Mouse (Mus musculus) heart, embryonic 16.5 days (tissue): ENCODE data around the gene Nr1d2. TPM values are rescaled to one million over a fixed set of nuclear protein-coding genes. Genes with fewer than 3 reads are reported as not detected.
"Not testable (repeated sequence)": the region's sequence is repeated elsewhere in the genome, so short reads cannot be mapped to it uniquely, and the experiment has no call there.

Source experiments
- ATAC-seq: fragments of 200-750 bp; cut with Nextera tagmentation; replicated peaks from 2 replicates; pipeline ENCODE4 v1.8.0; 2017; ENCODE audit warnings: moderate number of reproducible peaks; ENCODE audit not compliant: insufficient read depth, low FRiP score; ENCODE audit errors: extremely low read depth
- H3K27ac ChIP-seq: fragments of 300-500 bp; sonication (generic); 2 replicates; pipeline ENCODE4 v1.5.1; 2014; ENCODE audit warnings: mild to moderate bottlenecking, low read length, control low read depth, moderate library complexity
- H3K27me3 ChIP-seq: fragments of 300-500 bp; sonication (generic); 2 replicates; pipeline ENCODE4 v1.6.1; 2014; ENCODE audit warnings: low read length, mixed read lengths; ENCODE audit not compliant: control insufficient read depth, insufficient read depth
- H3K36me3 ChIP-seq: fragments of 300-500 bp; sonication (generic); 2 replicates; pipeline ENCODE4 v1.6.1; 2014; ENCODE audit not compliant: control insufficient read depth, insufficient read depth
- H3K4me1 ChIP-seq: fragments of 300-500 bp; sonication (generic); 2 replicates; pipeline ENCODE4 v1.6.1; 2014; ENCODE audit warnings: low read length, mixed read lengths; ENCODE audit not compliant: control insufficient read depth, insufficient read depth
- H3K4me2 ChIP-seq: fragments of 300-500 bp; sonication (generic); 2 replicates; pipeline ENCODE4 v1.6.1; 2014; ENCODE audit warnings: low read depth, mild to moderate bottlenecking, control low read depth, low read length
- H3K4me3 ChIP-seq: fragments of 300-500 bp; sonication (generic); 2 replicates; pipeline ENCODE4 v1.5.1; 2014; ENCODE audit warnings: mild to moderate bottlenecking, control low read depth, low read length
- H3K9ac ChIP-seq: fragments of 300-500 bp; sonication (generic); 2 replicates; pipeline ENCODE4 v1.6.1; 2014; ENCODE audit warnings: low read length, control low read depth
- H3K9me3 ChIP-seq: fragments of 300-500 bp; sonication (generic); replicated peaks from 2 replicates; pipeline ENCODE4 v1.6.1; 2016; ENCODE audit warnings: low read length; ENCODE audit not compliant: control insufficient read depth
- WGBS: fragments of 180-500 bp; shearing (Covaris S2); extraction: QIAGEN DNeasy Blood & Tissue Kit; methylation state at CpG from one replicate; pipeline ENCODE4 v1.1.7; 2014; 5-methylcytosine and 5-hydroxymethylcytosine counted together
- polyA plus RNA-seq: library from polyadenylated mRNA; unstranded; fragments of >200 nt; fragmentation: Nextera tagmentation; extraction: Ambion mirVana; gene quantifications from 2 replicates; pipeline ENCODE4 v1.2.1, GENCODE M21; 2015

The Nr1d2 gene
- polyA plus RNA-seq, 1 experiment from 2014 or later: 12.3 TPM

GRCm38 (mm10) chr14:18237381-18237780 lies 1.5 kb downstream of the Nr1d2 start:
- Histone ChIP-seq H3K4me3 (no peak overlapping the region; the same call in 1 of the 2 replicates), H3K4me2 (peak overlapping the region; percentile 76), H3K4me1 (peaks cover 20% of the 10 kb centered on the region), H3K9ac (peak overlapping the region; percentile 77; the same call in 1 of the 2 replicates), H3K27ac (peak overlapping the region; percentile 93), H3K27me3 (no peaks in the 10 kb centered on the region), H3K9me3 (no peaks in the 10 kb centered on the region), H3K36me3 (no peaks in the 10 kb centered on the region)
- ATAC-seq: no peak
- WGBS: 66% methylated on average over 4 of the region's 4 CpGs

DNA sequence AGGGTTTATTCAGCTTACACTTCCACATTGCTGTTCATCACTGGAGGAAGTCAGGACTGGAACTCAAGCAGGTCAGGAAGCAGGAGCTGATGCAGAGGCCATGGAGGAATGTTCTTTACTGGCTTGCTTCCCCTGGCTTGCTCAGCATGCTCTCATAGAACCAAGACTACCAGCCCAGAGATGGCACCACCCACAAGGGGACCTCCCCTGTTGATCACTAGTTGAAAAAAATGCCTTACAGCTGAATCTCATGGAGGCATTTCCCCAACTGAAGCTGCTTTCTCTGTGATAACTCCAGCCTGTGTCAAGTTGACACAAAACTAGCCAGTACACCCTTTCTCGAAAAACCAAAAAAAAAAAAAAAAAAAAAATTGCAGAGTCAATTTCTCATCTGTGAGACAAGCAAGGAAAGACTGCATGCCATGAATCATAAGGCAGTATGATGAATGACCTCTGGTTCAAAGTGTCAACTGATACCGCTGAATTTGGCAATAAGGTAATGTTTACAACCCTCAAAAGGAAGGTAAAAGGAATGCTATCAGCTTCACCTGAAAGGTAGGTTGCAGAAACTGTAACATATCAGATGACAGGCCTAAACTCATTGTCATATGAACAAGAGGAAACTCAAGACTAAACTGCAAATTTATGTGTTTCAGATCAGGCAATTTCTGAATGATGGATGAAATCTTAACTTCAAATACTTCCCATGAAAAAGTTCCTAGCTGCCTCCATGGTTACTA lies 2.3 kb downstream of the Nr1d2 start:
- H3K36me3 ChIP-seq, H3K4me3 ChIP-seq, H3K27me3 ChIP-seq, H3K27ac ChIP-seq, H3K9me3 ChIP-seq, ATAC-seq, H3K4me2 ChIP-seq, H3K9ac ChIP-seq: not testable (repeated sequence)
- H3K4me1 ChIP-seq: peaks cover 20% of the 10 kb centered on the region
- 85% methylated on average over 2 of the region's 2 CpGs for WGBS

- peak overlapping the region; percentile 59 for H3K4me2 ChIP-seq
Measured at GRCm38 (mm10) chr14:18233981-18234960, 4.7 kb downstream of the Nr1d2 start.

DNA sequence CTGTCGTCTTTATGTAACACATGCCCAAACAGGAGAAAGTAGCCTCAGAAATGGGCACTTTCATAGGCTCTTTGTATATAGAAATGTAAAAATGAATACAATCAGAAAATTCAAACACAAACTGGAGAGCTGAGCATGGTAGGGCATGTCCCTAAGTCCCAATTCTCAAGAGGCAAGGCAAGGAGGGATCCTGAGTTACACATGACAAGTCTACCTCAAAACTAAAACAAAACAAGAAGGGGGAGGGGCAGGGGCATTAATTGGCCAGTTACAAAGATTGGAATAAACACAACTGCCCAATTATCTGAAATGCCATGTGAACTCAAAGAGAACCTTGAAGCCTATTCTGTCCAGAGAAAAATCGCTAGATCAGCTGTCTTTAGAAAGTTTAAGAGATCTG lies 5.9 kb downstream of the Nr1d2 start:
- no peaks in the 10 kb centered on the region for H3K9me3 ChIP-seq
- no peak overlapping the region for H3K4me2 ChIP-seq
- H3K36me3 ChIP-seq: no peaks in the 10 kb centered on the region
- no peaks in the 10 kb centered on the region for H3K27me3 ChIP-seq
- ATAC-seq: no peak
- peaks cover 16% of the 10 kb centered on the region for H3K4me1 ChIP-seq
- H3K4me3 ChIP-seq: no peak overlapping the region
- H3K27ac ChIP-seq: peak overlapping the region; percentile 95
- H3K9ac ChIP-seq: no peak overlapping the region
- 77% methylated on average over 2 of the region's 2 CpGs for WGBS

More at GRCm38 (mm10) chr14:18233981-18234960, 4.7 kb downstream of the Nr1d2 start:
- WGBS: 36% methylated on average over 5 of the region's 5 CpGs
- H3K36me3 ChIP-seq: no peaks in the 10 kb centered on the region
- no peaks in the 10 kb centered on the region for H3K9me3 ChIP-seq
- peak overlapping the region; percentile 12 for H3K4me3 ChIP-seq
- peaks cover 16% of the 10 kb centered on the region for H3K4me1 ChIP-seq
- no peaks in the 10 kb centered on the region for H3K27me3 ChIP-seq
- no peak for ATAC-seq
- H3K27ac ChIP-seq: peak overlapping the region; percentile 95
- peak overlapping the region; percentile 60 for H3K9ac ChIP-seq

DNA sequence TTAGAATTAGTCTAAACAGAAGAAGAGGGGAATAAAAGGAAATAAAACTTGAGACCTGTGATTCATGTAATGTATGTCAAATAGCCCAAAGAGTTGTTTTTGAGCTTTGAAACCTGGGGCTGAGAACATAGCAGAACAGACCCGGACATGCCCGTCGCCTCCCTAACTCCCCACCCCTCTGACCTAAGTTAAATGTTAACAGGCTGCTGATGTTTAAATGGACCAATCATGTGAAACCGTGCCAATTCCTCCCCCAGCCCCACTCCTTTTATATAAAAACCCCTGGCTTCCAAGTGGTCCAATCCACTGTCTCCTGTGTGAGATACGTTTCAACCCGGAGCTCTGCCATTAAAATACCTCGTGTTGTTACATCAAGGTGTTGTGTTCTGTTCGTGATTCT lies 7.1 kb downstream of the Nr1d2 start:
- not testable (repeated sequence) for H3K36me3 ChIP-seq, ATAC-seq, H3K9me3 ChIP-seq, H3K9ac ChIP-seq, H3K4me2 ChIP-seq, H3K4me3 ChIP-seq, H3K27ac ChIP-seq, H3K27me3 ChIP-seq
- peaks cover 16% of the 10 kb centered on the region for H3K4me1 ChIP-seq
- WGBS: 93% methylated on average over 8 of the region's 8 CpGs

DNA sequence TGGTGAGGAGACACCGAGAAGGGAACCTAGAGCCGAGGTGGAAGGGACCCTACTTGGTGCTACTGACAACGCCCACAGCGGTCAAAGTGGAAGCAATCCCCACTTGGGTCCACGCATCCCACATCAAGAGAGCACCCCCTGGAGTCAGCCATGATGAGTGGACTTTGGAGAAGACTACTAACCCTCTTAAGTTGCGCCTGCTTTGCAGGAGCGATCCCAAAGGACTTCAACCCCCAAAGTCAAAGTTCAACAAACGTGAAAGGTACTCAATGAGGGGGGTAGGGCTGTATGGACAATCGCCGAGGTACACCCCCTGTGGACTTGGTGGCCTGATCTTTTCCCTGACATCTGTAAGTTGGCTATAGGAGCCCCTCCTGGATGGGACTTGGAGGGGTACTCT lies 9.2 kb downstream of the Nr1d2 start:
- ATAC-seq, H3K36me3 ChIP-seq, H3K9me3 ChIP-seq, H3K27ac ChIP-seq, H3K9ac ChIP-seq, H3K4me3 ChIP-seq, H3K4me2 ChIP-seq, H3K27me3 ChIP-seq: not testable (repeated sequence)
- WGBS: 91% methylated on average over 10 of the region's 10 CpGs
- H3K4me1 ChIP-seq: peaks cover 15% of the 10 kb centered on the region

DNA sequence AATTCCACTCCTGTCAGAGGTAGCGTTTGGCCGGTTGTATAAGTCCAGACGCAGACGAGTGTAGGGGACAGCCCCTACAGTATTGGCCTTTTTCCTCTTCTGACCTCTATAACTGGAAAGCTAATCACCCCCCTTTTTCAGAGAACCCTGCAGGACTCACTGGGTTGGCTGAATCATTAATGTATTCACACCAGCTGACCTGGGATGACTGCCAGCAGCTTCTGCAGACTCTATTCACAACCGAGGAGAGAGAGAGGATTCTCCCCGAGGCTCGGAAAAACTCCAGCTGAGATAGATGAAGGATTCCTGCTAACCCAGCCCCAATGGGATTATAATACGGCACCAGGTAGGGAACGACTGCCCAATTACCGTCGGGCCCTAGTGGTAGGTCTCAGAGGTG lies 12.7 kb downstream of the Nr1d2 start:
- not testable (repeated sequence) for H3K27ac ChIP-seq, ATAC-seq, H3K4me3 ChIP-seq, H3K36me3 ChIP-seq, H3K9me3 ChIP-seq, H3K27me3 ChIP-seq, H3K9ac ChIP-seq, H3K4me1 ChIP-seq
- WGBS: 54% methylated on average over 11 of the region's 11 CpGs
- peak overlapping the region; percentile 27; the same call in 1 of the 2 replicates for H3K4me2 ChIP-seq

DNA sequence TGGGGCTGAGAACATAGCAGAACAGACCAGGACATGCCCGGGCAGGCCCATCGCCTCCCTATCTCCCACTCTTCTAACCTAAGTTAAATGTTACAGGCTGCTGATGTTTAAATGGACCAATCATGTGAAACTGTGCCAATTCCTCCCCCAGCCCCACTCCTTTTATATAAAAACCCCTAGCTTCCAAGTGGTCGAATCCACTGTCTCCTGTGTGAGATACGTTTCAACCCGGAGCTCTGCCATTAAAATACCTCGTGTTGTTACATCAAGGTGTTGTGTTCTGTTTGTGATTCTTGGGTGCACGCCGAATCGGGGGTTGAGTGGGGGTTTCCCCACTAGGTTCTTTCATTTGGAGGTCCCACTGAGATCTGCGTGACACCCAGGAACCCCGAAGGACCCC lies 13.5 kb downstream of the Nr1d2 start:
- not testable (repeated sequence) for H3K4me2 ChIP-seq, H3K27ac ChIP-seq, H3K36me3 ChIP-seq, H3K4me1 ChIP-seq, ATAC-seq, H3K9ac ChIP-seq, H3K27me3 ChIP-seq, H3K4me3 ChIP-seq, H3K9me3 ChIP-seq
- 93% methylated on average over 11 of the region's 11 CpGs for WGBS

DNA sequence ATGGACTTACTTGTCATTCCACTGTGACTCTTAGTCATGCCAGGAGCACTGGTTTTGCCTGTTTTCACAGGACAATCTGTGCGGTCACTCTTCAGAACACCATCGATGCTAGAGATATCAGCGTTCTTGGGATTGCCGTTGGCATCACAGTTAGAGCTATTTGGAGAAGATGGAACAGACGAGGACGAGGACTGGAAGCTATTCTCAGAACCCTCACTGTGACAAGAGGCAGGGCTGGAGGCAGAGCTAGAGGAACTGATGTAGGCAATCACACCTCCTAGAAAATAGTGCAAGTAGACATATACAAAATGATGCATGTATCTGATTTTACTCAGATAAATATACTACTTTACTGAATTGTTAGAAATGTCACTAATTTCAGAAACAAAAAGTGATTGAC lies 16.9 kb downstream of the Nr1d2 start:
- 0 out of 2 replicates have a peak, but pooled peaks cover 3% of the 10 kb centered on the region for H3K4me1 ChIP-seq
- H3K9ac ChIP-seq: no peak overlapping the region
- no peaks in the 10 kb centered on the region for H3K9me3 ChIP-seq
- no peak overlapping the region for H3K27ac ChIP-seq
- H3K36me3 ChIP-seq: no peaks in the 10 kb centered on the region
- H3K4me3 ChIP-seq: no peak overlapping the region
- 80% methylated on average over 6 of the region's 6 CpGs for WGBS
- no peaks in the 10 kb centered on the region for H3K27me3 ChIP-seq
- no peak for ATAC-seq
- H3K4me2 ChIP-seq: no peak overlapping the region
